Comparison of ENCODE assay signal across 8 mouse cellular contexts in the genomic region with DNA sequence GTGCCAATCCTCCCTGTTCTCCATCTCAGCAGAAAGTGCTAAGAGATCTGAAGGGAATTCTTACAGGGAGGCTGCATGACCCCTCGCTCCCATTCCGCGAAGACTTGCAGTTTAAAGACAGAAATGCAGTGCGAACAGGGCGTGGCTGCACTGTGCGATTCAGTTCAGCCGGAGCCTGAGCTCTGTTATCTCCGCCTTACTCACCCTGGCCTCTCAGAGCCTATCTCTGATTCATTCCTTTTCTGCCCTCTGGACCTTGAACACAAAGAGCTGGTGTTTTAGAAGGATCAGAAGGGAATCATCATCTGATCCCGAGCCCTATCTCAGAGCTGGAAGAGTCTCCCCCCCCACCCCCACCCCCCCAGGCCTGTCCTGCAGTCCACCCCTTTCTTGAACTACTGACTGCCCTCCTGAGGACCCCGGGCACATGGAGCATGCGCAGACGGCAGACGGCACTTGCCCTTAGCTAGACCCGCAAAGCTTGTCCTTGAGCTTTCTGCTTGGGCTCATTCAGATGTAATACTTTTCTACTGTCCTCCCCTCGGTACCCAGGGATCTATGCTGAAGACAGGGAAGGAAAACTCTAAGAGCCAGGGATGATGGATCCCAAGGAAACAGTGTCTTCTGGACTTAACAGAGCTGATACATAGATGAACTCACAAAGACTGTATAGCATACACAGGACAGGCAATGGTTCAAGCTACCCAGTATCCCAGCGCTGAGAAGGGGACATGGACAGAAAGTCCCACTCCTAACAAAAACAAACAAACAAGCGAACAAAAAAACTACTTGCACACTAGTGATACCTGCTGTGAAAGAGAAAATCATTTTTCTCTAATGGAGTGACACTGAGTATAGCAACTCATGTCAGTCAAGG. TPM values are rescaled to one million over a fixed set of nuclear protein-coding genes. Genes with fewer than 3 reads are reported as not detected.
A peak's percentile ranks its signal among the peaks of the same experiment; 100 is the strongest.
DNase-seq lines count a peak whose midpoint lies in the region; ATAC-seq and TF ChIP-seq lines count a peak whose summit lies in the region.

No protein-coding gene starts in this region.

- H3K4me2 ChIP-seq in forebrain, embryonic 14.5 days (ENCODE audit: low read length), result peak overlapping the region; percentile 16; the same call in 1 of the 2 replicates
- peak overlapping the region; percentile 27; the same call in 1 of the 2 replicates for H3K4me2 ChIP-seq in limb, embryonic 15.5 days
- H3K4me2 ChIP-seq in midbrain, embryonic 16.5 days (ENCODE audit: low read length), result peak overlapping the region; percentile 45

- H3K4me3 ChIP-seq in E14TG2a.4 (replicated peaks; ENCODE audit: low read length), result peak overlapping the region; percentile 58
- no peak overlapping the region for H3K4me3 ChIP-seq in forebrain, embryonic 14.5 days (ENCODE audit: low read depth, low read length)
- peak overlapping the region; percentile 13; the same call in 1 of the 2 replicates for H3K4me3 ChIP-seq in limb, embryonic 15.5 days
- peak overlapping the region; percentile 9 for H3K4me3 ChIP-seq in midbrain, embryonic 16.5 days (ENCODE audit: low read depth, low read length)

- 0 out of 2 replicates have a peak, but pooled peaks cover 1% of the 10 kb centered on the region for H3K27me3 ChIP-seq in E14TG2a.4 (ENCODE audit: insufficient read depth, low read length)
- H3K27me3 ChIP-seq in forebrain, embryonic 14.5 days (replicated peaks; ENCODE audit: control insufficient read depth, insufficient read depth, low read length), result no peaks in the 10 kb centered on the region
- H3K27me3 ChIP-seq in limb, embryonic 15.5 days, result no peaks in the 10 kb centered on the region
- H3K27me3 ChIP-seq in midbrain, embryonic 16.5 days (ENCODE audit: control insufficient read depth, insufficient read depth, low read depth, low read length), result no peaks in the 10 kb centered on the region

- H3K4me1 ChIP-seq in E14TG2a.4 (replicated peaks; ENCODE audit: low read depth, low read length), result peaks cover 16% of the 10 kb centered on the region
- H3K4me1 ChIP-seq in forebrain, embryonic 14.5 days (ENCODE audit: control insufficient read depth, insufficient read depth, low read length), result no peaks in the 10 kb centered on the region
- peaks cover 3% of the 10 kb centered on the region; the same call in 1 of the 2 replicates for H3K4me1 ChIP-seq in limb, embryonic 15.5 days
- H3K4me1 ChIP-seq in midbrain, embryonic 16.5 days (ENCODE audit: control insufficient read depth, insufficient read depth, low read length), result no peaks in the 10 kb centered on the region

- no peak overlapping the region for H3K27ac ChIP-seq in forebrain, embryonic 14.5 days (ENCODE audit: low read depth, low read length)
- H3K27ac ChIP-seq in limb, embryonic 15.5 days, result no peak overlapping the region
- no peak overlapping the region for H3K27ac ChIP-seq in midbrain, embryonic 16.5 days (ENCODE audit: low read length)

- 65% methylated on average over 17 of the region's 17 CpGs for WGBS in forebrain, embryonic 14.5 days
- 48% methylated on average over 17 of the region's 17 CpGs for WGBS in limb, embryonic 15.5 days
- 50% methylated on average over 17 of the region's 17 CpGs for WGBS in midbrain, embryonic 16.5 days

- no peak overlapping the region for H3K9ac ChIP-seq in forebrain, embryonic 14.5 days (ENCODE audit: low read length)
- no peak overlapping the region for H3K9ac ChIP-seq in limb, embryonic 15.5 days
- H3K9ac ChIP-seq in midbrain, embryonic 16.5 days (ENCODE audit: low read depth, low read length), result peak overlapping the region; percentile 3

- intact Hi-C loops in left cerebral cortex, postnatal 14 days (cut with DNase I), result no loop called here

- TF ChIP-seq CTCF in E14TG2a.4 (conservative IDR thresholded peaks at IDR 0.05; ENCODE audit: low read length), result no peak

- ATAC-seq in forebrain, embryonic 14.5 days, result peak; percentile 58; the same call in 1 of the 2 replicates
- no peak for ATAC-seq in limb, embryonic 15.5 days (ENCODE audit: insufficient number of reproducible peaks, low FRiP score, low TSS enrichment, low read depth)
- peak; percentile 51; the same call in 1 of the 2 replicates for ATAC-seq in midbrain, embryonic 16.5 days

- DNase-seq in adrenal gland, adult (ENCODE audit: inconsistent age in 2 of 2, low spot score in 1 of 2), result peak; percentile 78 to 88
- DNase-seq in forebrain, embryonic 14.5 days (ENCODE audit: low spot score), result peak; percentile 7
- no peak for DNase-seq in left cerebral cortex, postnatal 14 days (ENCODE audit: low spot score in 2 of 2)
- DNase-seq in layer of hippocampus, postnatal 14 days (ENCODE audit: low spot score in 2 of 2), result no peak
- no peak for DNase-seq in right cerebral cortex, adult 18-20 months

- H3K9me3 ChIP-seq in E14TG2a.4 (ENCODE audit: low read length), result no peaks in the 10 kb centered on the region
- H3K9me3 ChIP-seq in forebrain, embryonic 14.5 days (replicated peaks; ENCODE audit: control insufficient read depth, low read length), result no peaks in the 10 kb centered on the region
- H3K9me3 ChIP-seq in limb, embryonic 15.5 days, result no peaks in the 10 kb centered on the region
- H3K9me3 ChIP-seq in midbrain, embryonic 16.5 days (replicated peaks; ENCODE audit: control insufficient read depth, low read length, poor library complexity, severe bottlenecking), result no peaks in the 10 kb centered on the region

- no peaks in the 10 kb centered on the region for H3K36me3 ChIP-seq in E14TG2a.4 (ENCODE audit: insufficient read depth, low read length)
- no peaks in the 10 kb centered on the region for H3K36me3 ChIP-seq in forebrain, embryonic 14.5 days (ENCODE audit: control insufficient read depth, insufficient read depth, low read length)
- no peaks in the 10 kb centered on the region for H3K36me3 ChIP-seq in limb, embryonic 15.5 days
- H3K36me3 ChIP-seq in midbrain, embryonic 16.5 days (ENCODE audit: control insufficient read depth, insufficient read depth, low read length), result no peaks in the 10 kb centered on the region

RNA-seq across cellular contexts. Expression of a gene that starts 48.4 kb away (rescaled TPM):
- 64.9 and 71.5 TPM in 2 replicates for polyA plus RNA-seq in forebrain, embryonic 14.5 days (2014; fragmentation: Nextera tagmentation; extraction: Ambion mirVana)
- 72.2 and 80.9 TPM in 2 replicates for polyA plus RNA-seq in limb, embryonic 15.5 days (2015; fragmentation: Nextera tagmentation; extraction: Ambion mirVana)
- 71.0 and 75.9 TPM in 2 replicates for polyA plus RNA-seq in midbrain, embryonic 16.5 days (2015; fragmentation: Nextera tagmentation; extraction: Ambion mirVana)
- 100 to 1,000 TPM; 127 to 136 TPM for total RNA-seq in left cerebral cortex, postnatal 14 days (2021)
- 100 to 1,000 TPM; 112 TPM for total RNA-seq in layer of hippocampus, postnatal 14 days (2021)

Comparison
In these comparisons a context has a peak if more than half of its experiments do, and no peak if none do; other contexts are left out.
1. DNase-seq: peak in adrenal gland, adult (2 of 2) and forebrain, embryonic 14.5 days (single experiment); none in left cerebral cortex, postnatal 14 days (0 of 2), layer of hippocampus, postnatal 14 days (0 of 2) and right cerebral cortex, adult 18-20 months (single experiment).
2. Peak in every context shown above with its lines, with median percentiles within 50 percentile points of each other: H3K4me2 ChIP-seq.